Mouse (Mus musculus) thymus, adult 2 months (tissue): Measurements from ENCODE around the gene Zfand3. TPM values are rescaled to one million over a fixed set of nuclear protein-coding genes. Genes with fewer than 3 reads are reported as not detected.

ENCODE experiments used
- DNase-seq: peaks from one replicate; pipeline ENCODE4 v3.0.0; 2021
- H3K27ac ChIP-seq: fragments of 200-500 bp; 2 replicates; pipeline ENCODE4 v1.5.1; 2012; ENCODE audit warnings: low read length, control low read depth; ENCODE audit not compliant: control insufficient read depth, insufficient read depth
- H3K27me3 ChIP-seq: fragments of 200-500 bp; 2 replicates; pipeline ENCODE4 v1.6.1; 2012; ENCODE audit warnings: mild to moderate bottlenecking, low read length, moderate library complexity, mixed read lengths; ENCODE audit not compliant: control insufficient read depth, insufficient read depth
- H3K36me3 ChIP-seq: fragments of 200-500 bp; 2 replicates; pipeline ENCODE4 v1.6.1; 2012; ENCODE audit warnings: mild to moderate bottlenecking, low read length, moderate library complexity; ENCODE audit not compliant: control insufficient read depth, insufficient read depth
- H3K4me1 ChIP-seq: fragments of 200-500 bp; replicated peaks from 2 replicates; pipeline ENCODE4 v1.6.1; 2012; ENCODE audit warnings: low read length; ENCODE audit not compliant: control insufficient read depth, insufficient read depth
- H3K4me3 ChIP-seq: fragments of 200-500 bp; 2 replicates; pipeline ENCODE4 v1.5.1; 2012; ENCODE audit warnings: mild to moderate bottlenecking, low read length, control low read depth, moderate library complexity; ENCODE audit not compliant: control insufficient read depth, insufficient read depth
- CTCF ChIP-seq: fragments of 200-500 bp; IDR thresholded peaks from 2 replicates; pipeline ENCODE4 v1.5.1; 2012; ENCODE audit warnings: mild to moderate bottlenecking, control low read depth, low read length, moderate library complexity, borderline replicate concordance; ENCODE audit not compliant: control insufficient read depth, poor library complexity, insufficient read depth; ENCODE audit errors: extremely low read depth
- POLR2A ChIP-seq: fragments of 200-500 bp; IDR thresholded peaks from 2 replicates; pipeline ENCODE4 v1.6.1; 2012; ENCODE audit warnings: mild to moderate bottlenecking, low read length, control low read depth, moderate library complexity; ENCODE audit not compliant: control insufficient read depth, poor library complexity, insufficient read depth; ENCODE audit errors: extremely low read depth
- WGBS: fragments of 180-500 bp; shearing (Covaris S2); methylation state at CpG from one replicate; pipeline ENCODE4 v1.1.7; 2018; 5-methylcytosine and 5-hydroxymethylcytosine counted together
- polyA plus RNA-seq: library from polyadenylated mRNA; depleted of rRNA; stranded (reverse); fragments of >200 nt; gene quantifications from 2 replicates; pipeline ENCODE4 v1.2.3, GENCODE M21; 2012

Zfand3 gene
- polyA plus RNA-seq, 1 experiment, result 75.6 TPM

DNA sequence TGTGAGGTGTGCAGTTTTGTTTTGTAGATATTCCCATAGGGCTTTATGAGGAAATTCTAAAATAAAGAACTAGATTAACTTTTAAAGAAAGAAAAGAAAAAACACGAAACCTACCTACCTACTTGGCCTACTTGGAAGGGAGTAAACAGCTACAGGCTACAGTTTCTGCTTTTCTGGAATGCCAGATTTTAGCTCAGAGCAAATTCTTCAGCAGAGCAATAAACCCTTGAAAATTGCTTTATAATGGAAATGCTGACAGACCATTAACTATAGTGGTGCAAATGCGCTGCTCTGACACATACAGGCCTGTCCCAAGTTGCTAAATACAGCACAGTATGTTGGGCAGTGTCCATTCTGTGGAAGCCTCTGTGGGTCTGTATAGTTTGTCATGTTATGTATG is 40.6 kb downstream of the Zfand3 start:
- Histone ChIP-seq H3K36me3 (no peaks in the 10 kb centered on the region), H3K27me3 (no peaks in the 10 kb centered on the region), H3K4me3 (no peak overlapping the region), H3K4me1 (peaks cover 8% of the 10 kb centered on the region), H3K27ac (no peak overlapping the region)
- no peak for TF ChIP-seq CTCF
- TF ChIP-seq POLR2A, result no peak
- WGBS, result 89% methylated on average over 2 of the region's 2 CpGs
- no peak for DNase-seq

DNA sequence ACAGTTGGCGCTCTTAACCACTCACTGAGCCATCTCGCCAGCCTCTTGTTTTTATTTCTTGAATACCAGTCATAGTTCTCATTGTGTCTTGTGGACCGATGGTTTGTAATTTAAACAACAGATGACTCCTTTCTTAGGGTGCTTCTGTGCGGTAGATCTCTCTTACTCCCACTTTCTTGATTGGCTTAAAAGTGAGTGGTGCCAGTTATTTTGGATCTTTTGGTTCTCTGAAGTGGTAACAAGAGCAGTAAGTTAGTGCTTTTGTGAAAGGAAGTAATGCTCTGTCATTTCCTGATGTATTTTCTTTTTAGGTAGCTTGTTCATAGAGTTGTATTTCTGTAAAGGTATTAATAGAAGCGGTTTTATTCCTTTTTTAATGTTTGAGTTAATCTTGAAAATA is 42.1 kb downstream of the Zfand3 start:
- 31% methylated on average over 5 of the region's 5 CpGs for WGBS
- TF ChIP-seq POLR2A, result no peak
- no peak for TF ChIP-seq CTCF
- H3K27ac ChIP-seq, result peak overlapping the region; percentile 81

DNA sequence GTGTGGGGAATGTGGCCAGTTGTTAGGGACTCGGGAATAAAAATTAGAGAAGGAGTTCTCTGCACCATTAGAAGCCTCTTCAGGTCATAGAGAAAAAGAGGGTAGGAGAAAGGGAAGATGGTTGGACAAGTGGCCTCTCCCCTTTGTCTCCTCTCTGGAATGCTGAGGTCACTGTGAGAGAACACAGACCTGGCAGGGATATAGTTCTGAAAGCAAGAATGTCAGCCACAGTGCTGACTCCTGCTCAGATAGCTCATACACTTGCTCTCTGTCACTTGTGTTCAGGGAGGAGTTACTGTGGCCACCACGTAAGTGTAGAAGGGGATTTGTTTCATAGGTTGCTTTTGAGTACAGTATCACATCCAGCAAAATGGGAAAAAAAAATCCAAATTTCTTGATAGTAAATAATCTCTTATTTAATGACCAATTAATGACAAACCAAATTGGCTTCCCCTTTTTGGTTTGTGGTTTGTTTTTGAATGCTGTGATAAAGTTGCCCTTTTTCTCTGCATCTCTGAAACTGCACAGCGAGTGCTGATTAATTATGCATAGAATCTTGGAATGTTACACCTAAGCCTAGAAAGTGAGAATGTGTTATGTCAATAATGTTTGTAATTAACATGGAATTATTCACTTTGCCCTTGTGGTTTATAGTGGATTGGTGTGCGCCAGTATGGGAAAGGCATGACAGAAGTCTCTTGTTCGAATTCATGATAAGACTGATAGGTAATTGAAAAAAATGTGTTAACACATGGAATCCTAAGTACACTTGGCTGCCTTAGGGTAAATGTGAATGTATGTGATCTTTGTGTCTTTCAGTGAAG is 47.2 kb downstream of the Zfand3 start:
- Histone ChIP-seq H3K27ac (no peak overlapping the region), H3K36me3 (no peaks in the 10 kb centered on the region), H3K4me1 (peaks cover 7% of the 10 kb centered on the region), H3K4me3 (no peak overlapping the region), H3K27me3 (no peaks in the 10 kb centered on the region)
- DNase-seq, result no peak
- TF ChIP-seq CTCF (no peak), POLR2A (no peak)
- 81% methylated on average over 5 of the region's 5 CpGs for WGBS

More for the DNA sequence above, 42.1 kb downstream of the Zfand3 start:
- Histone ChIP-seq H3K4me1 (peaks cover 8% of the 10 kb centered on the region), H3K27me3 (no peaks in the 10 kb centered on the region), H3K36me3 (no peaks in the 10 kb centered on the region), H3K4me3 (no peak overlapping the region)
- no peak for DNase-seq

DNA sequence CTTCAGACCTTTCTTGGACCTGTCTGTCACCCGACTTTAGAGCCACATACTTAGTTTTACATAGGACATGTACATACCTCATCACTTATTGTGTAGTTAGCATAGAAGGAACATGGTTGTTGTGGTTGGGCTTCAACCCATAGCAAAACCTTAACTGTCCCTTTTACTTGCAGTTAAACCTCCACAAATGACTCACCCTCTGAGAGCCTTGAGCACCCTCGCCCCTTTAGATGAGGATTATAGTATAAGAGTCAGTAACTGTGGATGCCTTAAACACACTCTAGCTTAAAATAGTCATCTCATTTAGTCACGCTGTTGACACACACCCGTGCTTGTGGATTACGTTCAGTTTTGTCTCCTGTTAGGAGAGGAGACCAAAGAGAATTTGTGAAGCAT is 47.8 kb downstream of the Zfand3 start:
- Histone ChIP-seq H3K27ac (no peak overlapping the region), H3K4me1 (peaks cover 7% of the 10 kb centered on the region), H3K4me3 (no peak overlapping the region), H3K36me3 (no peaks in the 10 kb centered on the region), H3K27me3 (no peaks in the 10 kb centered on the region)
- DNase-seq, result no peak
- WGBS, result 95% methylated on average over 5 of the region's 5 CpGs
- no peak for TF ChIP-seq POLR2A
- TF ChIP-seq CTCF, result no peak

DNA sequence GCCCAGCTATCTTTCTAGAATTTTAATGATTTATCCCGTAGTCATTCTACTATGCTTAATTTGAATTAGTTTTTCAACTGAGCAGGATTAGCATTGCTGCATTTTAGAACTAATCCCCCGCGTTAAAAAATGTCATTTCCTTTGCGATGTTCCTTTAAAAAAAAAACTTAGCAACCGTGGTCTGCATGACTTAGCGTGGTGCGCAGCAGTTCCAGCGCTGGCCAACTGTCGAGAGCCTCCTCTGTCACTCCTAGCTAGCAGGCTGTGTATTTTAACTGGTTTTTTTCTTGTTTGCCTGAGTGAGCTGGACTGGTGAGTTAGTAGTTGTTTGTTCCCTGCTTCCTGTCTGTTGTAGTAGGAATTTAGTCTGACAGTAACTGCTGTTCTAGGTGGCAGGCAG is 48.9 kb downstream of the Zfand3 start:
- no peak overlapping the region; the same call in 1 of the 2 replicates for H3K27ac ChIP-seq
- no peak for TF ChIP-seq CTCF
- no peak for TF ChIP-seq POLR2A
- no peak for DNase-seq
- peaks cover 5% of the 10 kb centered on the region for H3K4me1 ChIP-seq
- WGBS, result 18% methylated on average over 9 of the region's 9 CpGs
- no peak overlapping the region for H3K4me3 ChIP-seq
- no peaks in the 10 kb centered on the region for H3K27me3 ChIP-seq
- H3K36me3 ChIP-seq, result no peaks in the 10 kb centered on the region

DNA sequence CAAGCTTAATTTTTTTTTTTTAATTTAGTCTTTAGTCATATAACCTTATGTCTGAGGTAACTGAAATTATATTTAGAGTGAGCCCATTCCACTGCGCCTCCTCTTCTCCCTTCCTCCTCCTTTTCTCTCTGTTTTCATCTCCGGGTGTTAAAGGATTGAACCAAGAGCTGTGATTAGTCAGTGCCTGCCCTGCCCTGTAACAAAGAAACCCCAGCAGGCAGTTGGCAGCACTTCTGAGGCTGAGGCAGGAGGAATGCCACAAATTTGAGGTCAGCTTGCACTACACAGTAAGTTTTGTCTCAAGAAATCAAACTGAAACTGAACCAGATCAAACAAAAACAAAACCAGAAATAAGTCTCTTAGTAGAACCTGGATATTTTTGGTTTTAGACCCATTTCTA is 49.3 kb downstream of the Zfand3 start:
- H3K27ac ChIP-seq, result no peak overlapping the region
- H3K4me3 ChIP-seq, result no peak overlapping the region
- H3K4me1 ChIP-seq, result peaks cover 5% of the 10 kb centered on the region
- no peak for DNase-seq
- no peak for TF ChIP-seq CTCF
- H3K27me3 ChIP-seq, result no peaks in the 10 kb centered on the region
- no peaks in the 10 kb centered on the region for H3K36me3 ChIP-seq
- 73% methylated on average over 2 of the region's 2 CpGs for WGBS

DNA sequence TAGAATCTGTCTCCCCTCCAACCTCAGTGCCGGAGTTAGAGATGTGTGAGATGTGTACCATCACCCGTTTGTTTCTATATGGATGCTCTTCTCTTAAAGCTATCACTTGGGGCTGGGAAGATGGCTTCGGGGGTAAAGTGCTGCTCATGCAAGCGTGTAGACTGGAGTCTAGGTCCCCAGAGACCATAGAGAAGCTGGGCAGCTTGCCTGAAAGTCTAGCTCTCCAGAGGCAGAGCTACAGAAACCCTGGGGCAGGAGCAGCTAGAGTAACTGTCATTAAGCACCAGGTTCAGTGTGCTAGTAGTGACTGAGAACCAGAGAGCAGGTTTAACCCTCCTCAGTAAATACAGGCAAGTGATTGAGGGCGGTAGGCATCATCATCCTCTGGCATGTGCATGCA is 51.7 kb downstream of the Zfand3 start:
- Histone ChIP-seq H3K36me3 (no peaks in the 10 kb centered on the region), H3K4me1 (peaks cover 5% of the 10 kb centered on the region), H3K4me3 (no peak overlapping the region), H3K27ac (no peak overlapping the region), H3K27me3 (no peaks in the 10 kb centered on the region)
- no peak for TF ChIP-seq POLR2A
- no peak for TF ChIP-seq CTCF
- no peak for DNase-seq
- WGBS, result 96% methylated on average over 5 of the region's 5 CpGs
